Mouse (Mus musculus) lung, postnatal 4 days (tissue): Measurements from ENCODE around the gene Gsto1.

ENCODE experiments used
- DNase-seq, 2 experiments: peaks; one replicate each; pipeline ENCODE4 v3.0.0; 2021

The Gsto1 gene

DNA sequence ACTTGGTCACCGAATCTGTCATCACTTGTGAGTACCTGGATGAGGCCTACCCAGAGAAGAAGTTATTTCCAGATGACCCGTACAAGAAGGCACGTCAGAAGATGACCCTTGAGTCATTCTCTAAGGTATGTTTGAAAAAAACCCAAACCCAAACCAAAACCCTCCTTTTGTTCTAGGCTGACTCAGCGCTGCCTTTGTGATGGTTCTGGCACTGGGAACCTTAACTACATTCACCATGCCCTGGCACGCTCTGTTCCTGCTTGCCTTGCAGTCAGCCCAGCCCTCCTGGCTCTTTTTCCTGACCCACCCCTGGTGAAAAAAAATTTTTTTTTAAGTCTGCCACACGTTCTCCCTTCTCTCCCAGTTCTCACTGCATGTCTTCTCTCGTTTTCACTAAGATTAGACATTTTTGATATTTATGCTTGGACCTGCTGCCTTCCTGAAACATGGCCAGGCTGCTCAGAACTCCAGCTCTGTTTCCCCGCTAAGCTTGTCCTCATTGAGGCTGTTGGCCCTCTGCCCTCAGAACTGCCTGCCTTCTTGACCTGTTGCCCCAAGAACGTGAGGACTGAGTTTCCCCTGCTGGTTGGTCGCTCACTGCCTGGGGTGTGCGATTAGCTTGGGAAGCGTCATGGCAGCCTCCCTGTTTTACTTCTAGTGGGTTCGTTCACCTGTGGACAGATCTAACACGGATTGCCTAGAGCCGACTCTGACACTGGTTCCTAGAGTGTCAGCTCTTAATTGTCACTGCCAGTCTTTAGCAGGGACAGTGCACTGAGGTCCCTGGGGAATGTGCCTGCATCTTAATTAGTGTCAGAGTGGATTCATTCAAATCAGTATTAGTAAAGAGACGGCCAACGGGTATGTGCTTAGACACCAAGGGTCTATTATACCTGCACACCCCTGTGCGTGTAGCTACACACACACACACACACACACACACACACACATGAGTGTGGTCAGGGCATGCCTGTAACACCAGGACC, 3.5 kb downstream of the Gsto1 start:
- peak; percentile 68 to 83 for DNase-seq

GRCm38 (mm10) chr19:47859180-47859579, 4.4 kb downstream of the Gsto1 start:
- DNase-seq: no peak

- no peak for DNase-seq
These were observed 7.8 kb downstream of the Gsto1 start for GRCm38 (mm10) chr19:47862581-47862980.

- DNase-seq: no peak
These were observed 9.3 kb downstream of the Gsto1 start for GRCm38 (mm10) chr19:47864051-47864450.

DNA sequence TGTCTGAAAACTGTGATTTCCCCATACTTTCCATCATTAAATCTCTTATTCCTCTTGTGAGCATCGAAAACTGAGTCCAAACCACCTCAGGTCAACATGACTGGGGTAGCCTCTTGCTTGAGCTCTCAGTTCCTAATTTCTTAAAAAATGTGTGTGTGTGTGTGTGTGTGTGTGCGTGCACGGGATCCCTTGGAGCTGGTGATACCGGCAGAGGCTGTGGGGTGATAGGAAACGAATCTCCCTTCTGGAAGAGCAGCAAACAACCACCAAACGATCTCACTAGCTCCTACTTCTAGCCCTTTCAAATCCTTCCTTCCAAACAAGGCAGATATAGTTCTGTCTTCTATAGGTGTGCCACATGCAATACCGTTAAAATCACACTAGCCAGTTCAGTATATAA, 10.0 kb downstream of the Gsto1 start:
- DNase-seq: no peak

DNA sequence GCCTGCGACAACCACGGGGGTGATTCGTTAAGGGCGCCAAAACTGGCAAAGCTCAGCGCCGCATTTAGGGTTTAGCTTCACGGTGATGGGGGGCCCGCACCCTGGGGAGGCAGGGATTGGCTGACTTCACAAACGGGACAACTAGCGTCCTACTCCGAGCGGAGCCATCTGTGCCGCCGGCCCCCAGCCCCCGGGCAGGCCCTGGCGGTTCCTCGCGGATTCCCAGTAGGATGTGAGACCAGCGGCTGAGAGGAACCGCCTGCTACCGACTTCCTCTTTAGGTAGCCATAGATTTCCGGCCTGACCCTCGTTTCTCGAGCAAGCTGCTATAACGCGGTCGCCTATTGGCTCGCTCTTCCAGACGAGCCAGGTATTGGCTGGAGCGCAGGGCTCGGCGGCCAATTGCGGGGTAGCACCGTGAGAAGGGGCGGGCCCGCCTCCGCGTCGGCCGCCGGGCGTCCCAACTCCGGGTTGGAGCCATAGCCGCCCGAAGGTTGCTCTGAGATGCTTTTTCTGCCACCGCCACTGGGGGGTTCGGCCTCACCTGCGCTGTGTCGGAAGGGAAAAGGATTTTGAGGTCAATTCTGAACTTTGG, 10.7 kb downstream of the Gsto1 start, which contains the start of gene Gsto2:
Gsto2 (plus strand) TSS at position 182 of the 595 bp plus-strand sequence.
- peak; percentile 95 to 98 for DNase-seq

- DNase-seq: no peak
These were observed 12.9 kb downstream of the Gsto1 start for GRCm38 (mm10) chr19:47867628-47868175.

DNA sequence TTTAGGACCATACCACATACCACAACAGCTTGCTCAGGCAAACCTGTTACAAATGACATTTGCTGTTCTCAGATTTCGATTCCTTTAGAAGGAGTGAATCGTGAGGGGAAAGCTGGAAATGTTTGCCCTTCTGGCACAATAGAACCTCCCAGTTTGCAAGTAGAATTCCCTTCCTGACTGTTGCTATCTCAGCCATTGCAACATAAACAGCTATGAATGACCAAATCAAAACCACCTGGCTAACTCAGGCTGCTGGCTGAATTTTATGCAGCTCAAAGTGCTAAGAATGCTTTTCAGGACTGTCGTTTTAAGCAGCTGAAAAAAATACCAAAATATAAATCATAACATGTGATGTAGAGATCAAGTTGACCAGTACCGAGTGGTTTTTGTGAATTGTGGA, 14.2 kb downstream of the Gsto1 start:
- DNase-seq: no peak

GRCm38 (mm10) chr19:47869516-47869915, 14.7 kb downstream of the Gsto1 start:
- DNase-seq: no peak

- no peak for DNase-seq
These were observed 15.4 kb downstream of the Gsto1 start for GRCm38 (mm10) chr19:47870102-47870666.

DNA sequence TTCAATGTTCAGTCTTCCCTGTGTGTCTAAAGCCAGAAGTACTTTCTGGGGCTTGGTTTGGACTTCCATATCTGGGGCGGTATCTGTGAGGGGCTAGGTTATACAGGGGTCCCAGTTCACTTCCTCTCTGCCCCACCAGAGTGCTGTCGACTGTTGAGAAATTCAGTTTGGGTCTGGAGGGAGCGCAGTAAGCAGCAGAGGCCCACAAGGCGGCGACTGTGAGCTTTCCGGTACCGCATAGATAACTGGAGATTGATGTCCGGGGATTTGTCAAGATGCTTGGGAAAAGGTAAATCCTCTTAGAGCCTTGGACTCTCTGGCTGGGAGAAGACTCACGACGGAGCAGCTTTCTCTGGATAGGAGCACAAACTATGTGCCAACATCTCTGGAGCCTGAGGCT, 16.7 kb downstream of the Gsto1 start:
- DNase-seq: no peak

- no peak for DNase-seq
These were observed 21.5 kb downstream of the Gsto1 start for GRCm38 (mm10) chr19:47876252-47876651.

GRCm38 (mm10) chr19:47881538-47881937, 26.8 kb downstream of the Gsto1 start:
- no peak for DNase-seq

GRCm38 (mm10) chr19:47882151-47882881, 27.5 kb downstream of the Gsto1 start:
- peak; percentile 76 to 87 for DNase-seq

DNA sequence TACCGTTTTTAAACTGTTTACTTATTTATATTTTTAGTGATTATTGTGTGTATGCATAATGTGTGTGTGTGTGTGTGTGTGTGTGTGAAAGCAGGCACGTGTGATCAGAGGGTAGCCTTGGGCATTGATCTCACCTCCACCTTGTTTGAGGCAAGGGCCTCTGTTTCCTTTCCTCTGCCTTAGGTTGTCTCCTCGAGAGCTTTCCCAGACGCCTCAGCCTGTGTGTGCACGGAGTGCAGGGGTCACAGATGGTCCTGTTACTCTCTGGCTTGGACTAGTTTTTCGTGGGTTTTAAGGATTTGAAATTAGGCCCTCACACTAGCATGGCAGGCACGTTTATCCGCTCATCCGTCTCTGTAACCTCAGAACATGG, 28.1 kb downstream of the Gsto1 start:
- DNase-seq: no peak

DNA sequence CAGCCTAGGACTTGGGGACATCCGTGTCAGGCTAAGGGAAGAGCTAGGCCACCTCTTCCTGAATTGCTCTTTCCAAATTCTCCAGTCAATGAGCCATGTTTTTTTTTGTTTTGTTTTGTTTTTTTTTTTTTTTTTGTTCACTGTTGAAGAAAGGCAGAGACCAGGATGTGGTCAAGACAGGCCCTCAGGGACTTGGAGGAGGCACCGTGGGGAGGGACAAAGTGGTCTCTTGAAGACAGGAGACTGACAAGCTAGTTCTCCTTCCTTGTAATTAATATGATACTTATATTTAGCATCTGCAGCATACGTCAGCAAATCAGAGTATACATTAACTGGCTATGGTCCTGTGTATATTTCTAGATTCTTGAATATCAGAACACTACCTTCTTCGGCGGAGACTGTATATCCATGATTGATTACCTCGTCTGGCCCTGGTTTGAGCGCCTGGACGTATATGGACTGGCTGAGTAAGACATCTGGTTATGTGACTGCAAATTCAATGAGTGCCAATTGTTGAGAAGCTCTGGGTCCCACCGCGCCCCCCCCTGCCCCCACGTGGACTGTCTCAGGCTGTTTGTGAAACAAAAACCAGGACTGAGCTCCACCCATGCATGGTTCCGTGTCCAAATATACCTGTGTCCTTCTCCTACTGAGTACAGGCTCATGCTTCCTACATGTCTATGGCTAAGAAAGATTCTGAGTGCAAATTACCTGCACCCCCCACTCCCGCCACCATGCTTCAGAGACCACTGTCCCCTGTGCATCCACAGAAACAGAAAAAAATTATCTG, 29.7 kb downstream of the Gsto1 start:
- DNase-seq: no peak

GRCm38 (mm10) chr19:47885191-47885743, 30.5 kb downstream of the Gsto1 start:
- peak; percentile 35 to 66 for DNase-seq

GRCm38 (mm10) chr19:47885886-47886285, 31.1 kb downstream of the Gsto1 start:
- no peak for DNase-seq

- peak; percentile 71 to 77 for DNase-seq
These were observed 31.8 kb downstream of the Gsto1 start for GRCm38 (mm10) chr19:47886617-47887016.

DNA sequence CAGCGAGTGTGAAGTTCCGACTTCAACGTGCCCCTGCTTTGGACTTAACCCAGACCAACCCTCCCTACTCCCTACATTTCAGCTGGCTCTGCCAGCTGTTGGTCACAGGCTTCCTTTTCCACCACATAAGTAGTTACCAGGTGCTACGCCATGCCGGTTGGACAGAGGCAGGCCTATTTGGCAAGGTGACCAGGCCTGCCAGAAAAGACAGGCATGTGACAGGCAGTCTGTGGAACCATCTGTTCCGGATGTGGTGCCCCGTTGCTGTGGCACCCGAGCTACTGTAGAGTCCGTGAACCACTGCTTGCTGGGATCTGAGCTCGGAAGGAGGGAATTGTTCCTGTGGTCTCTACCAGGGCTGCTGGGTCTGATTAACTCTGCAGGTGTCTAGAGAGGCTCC, 32.6 kb downstream of the Gsto1 start:
- DNase-seq: no peak

DNA sequence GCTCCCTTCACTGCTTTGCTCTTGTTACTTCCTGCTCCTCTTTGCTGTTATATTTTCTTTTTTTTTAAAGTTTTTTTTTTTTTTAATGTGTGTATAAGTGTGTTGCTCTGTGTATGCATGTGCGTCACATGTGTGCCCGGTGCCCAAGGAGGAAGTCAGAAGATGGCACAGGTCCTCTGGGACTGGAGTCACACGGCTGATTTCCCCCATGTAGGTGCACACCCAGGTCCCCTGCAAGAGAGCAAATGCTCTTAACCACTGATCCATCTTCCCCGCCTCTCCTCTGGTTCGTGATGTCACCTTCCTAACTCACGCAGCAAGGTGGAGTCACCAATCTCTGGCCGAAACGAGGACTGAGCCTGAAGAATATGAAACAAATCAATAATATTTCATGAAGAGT, 33.3 kb downstream of the Gsto1 start:
- DNase-seq: no peak
